Mouse (Mus musculus): ENCODE data around the gene Agbl1. TPM values are rescaled to one million over a fixed set of nuclear protein-coding genes. Genes with fewer than 3 reads are reported as not detected.
"Not testable (repeated sequence)": the region's sequence is repeated elsewhere in the genome, so short reads cannot be mapped to it uniquely, and the experiment has no call there.

Gene Agbl1
- total RNA-seq (2017): 0.70 and 1.6 TPM in 2 replicates

GRCm38 (mm10) chr7:76229311-76229937, at the start of gene Agbl1:
Gene Agbl1 (plus strand): TSS chr7:76229887.
- ATAC-seq (ENCODE audit: extremely low read depth, insufficient number of reproducible peaks, low FRiP score, poor library complexity, severe bottlenecking): no peak

- ATAC-seq (ENCODE audit: extremely low read depth, insufficient number of reproducible peaks, low FRiP score, poor library complexity, severe bottlenecking): no peak
Observed at GRCm38 (mm10) chr7:76185005-76185658, 44.6 kb upstream of the Agbl1 start.

- ATAC-seq (ENCODE audit: extremely low read depth, insufficient number of reproducible peaks, low FRiP score, poor library complexity, severe bottlenecking): no peak
Observed at GRCm38 (mm10) chr7:76185681-76186121, 44.0 kb upstream of the Agbl1 start.

- ATAC-seq (ENCODE audit: extremely low read depth, insufficient number of reproducible peaks, low FRiP score, poor library complexity, severe bottlenecking): no peak
Observed at GRCm38 (mm10) chr7:76218546-76218945, 11.1 kb upstream of the Agbl1 start.

- ATAC-seq (ENCODE audit: extremely low read depth, insufficient number of reproducible peaks, low FRiP score, poor library complexity, severe bottlenecking): no peak
Observed at GRCm38 (mm10) chr7:76219797-76220469, 9.8 kb upstream of the Agbl1 start.

- no peak for ATAC-seq (ENCODE audit: extremely low read depth, insufficient number of reproducible peaks, low FRiP score, poor library complexity, severe bottlenecking)
Observed at GRCm38 (mm10) chr7:76222691-76223090, 7.0 kb upstream of the Agbl1 start.

GRCm38 (mm10) chr7:76228881-76229280, 806 bp upstream of the Agbl1 start:
- no peak for ATAC-seq (ENCODE audit: extremely low read depth, insufficient number of reproducible peaks, low FRiP score, poor library complexity, severe bottlenecking)

GRCm38 (mm10) chr7:76234321-76234720, 4.6 kb downstream of the Agbl1 start:
- no peak for ATAC-seq (ENCODE audit: extremely low read depth, insufficient number of reproducible peaks, low FRiP score, poor library complexity, severe bottlenecking)

GRCm38 (mm10) chr7:76237497-76237896, 7.8 kb downstream of the Agbl1 start:
- ATAC-seq (ENCODE audit: extremely low read depth, insufficient number of reproducible peaks, low FRiP score, poor library complexity, severe bottlenecking): no peak

GRCm38 (mm10) chr7:76244839-76245238, 15.2 kb downstream of the Agbl1 start:
- not testable (repeated sequence) for ATAC-seq (ENCODE audit: extremely low read depth, insufficient number of reproducible peaks, low FRiP score, poor library complexity, severe bottlenecking)

- ATAC-seq (ENCODE audit: extremely low read depth, insufficient number of reproducible peaks, low FRiP score, poor library complexity, severe bottlenecking): no peak
Observed at GRCm38 (mm10) chr7:76275061-76275460, 45.4 kb downstream of the Agbl1 start.

GRCm38 (mm10) chr7:76282831-76283230, 53.1 kb downstream of the Agbl1 start:
- no peak for ATAC-seq (ENCODE audit: extremely low read depth, insufficient number of reproducible peaks, low FRiP score, poor library complexity, severe bottlenecking)

GRCm38 (mm10) chr7:76287531-76287930, 57.8 kb downstream of the Agbl1 start:
- no peak for ATAC-seq (ENCODE audit: extremely low read depth, insufficient number of reproducible peaks, low FRiP score, poor library complexity, severe bottlenecking)

- no peak for ATAC-seq (ENCODE audit: extremely low read depth, insufficient number of reproducible peaks, low FRiP score, poor library complexity, severe bottlenecking)
Observed at GRCm38 (mm10) chr7:76321866-76322553, 92.3 kb downstream of the Agbl1 start.

GRCm38 (mm10) chr7:76326091-76326490, 96.4 kb downstream of the Agbl1 start:
- ATAC-seq (ENCODE audit: extremely low read depth, insufficient number of reproducible peaks, low FRiP score, poor library complexity, severe bottlenecking): no peak

GRCm38 (mm10) chr7:76339308-76339707, 109.6 kb downstream of the Agbl1 start:
- no peak for ATAC-seq (ENCODE audit: extremely low read depth, insufficient number of reproducible peaks, low FRiP score, poor library complexity, severe bottlenecking)

- ATAC-seq (ENCODE audit: extremely low read depth, insufficient number of reproducible peaks, low FRiP score, poor library complexity, severe bottlenecking): no peak
Observed at GRCm38 (mm10) chr7:76341601-76342000, 111.9 kb downstream of the Agbl1 start.

GRCm38 (mm10) chr7:76353469-76353868, 123.8 kb downstream of the Agbl1 start:
- no peak for ATAC-seq (ENCODE audit: extremely low read depth, insufficient number of reproducible peaks, low FRiP score, poor library complexity, severe bottlenecking)

GRCm38 (mm10) chr7:76354510-76354909, 124.8 kb downstream of the Agbl1 start:
- no peak for ATAC-seq (ENCODE audit: extremely low read depth, insufficient number of reproducible peaks, low FRiP score, poor library complexity, severe bottlenecking)

- ATAC-seq (ENCODE audit: extremely low read depth, insufficient number of reproducible peaks, low FRiP score, poor library complexity, severe bottlenecking): no peak
Observed at GRCm38 (mm10) chr7:76371269-76371668, 141.6 kb downstream of the Agbl1 start.

Measured in neutrophil, adult 5-6 weeks (primary cell).